Mouse (Mus musculus): ENCODE results near the gene Trmt61a.

Trmt61a gene

GRCm38 (mm10) chr12:111672581-111672980 is 5.3 kb upstream of the Trmt61a start:
- DNase-seq (ENCODE audit: low spot score in 2 of 2), result no peak

GRCm38 (mm10) chr12:111674850-111675486 is 2.9 kb upstream of the Trmt61a start:
- DNase-seq (ENCODE audit: low spot score in 2 of 2), result no peak

DNA sequence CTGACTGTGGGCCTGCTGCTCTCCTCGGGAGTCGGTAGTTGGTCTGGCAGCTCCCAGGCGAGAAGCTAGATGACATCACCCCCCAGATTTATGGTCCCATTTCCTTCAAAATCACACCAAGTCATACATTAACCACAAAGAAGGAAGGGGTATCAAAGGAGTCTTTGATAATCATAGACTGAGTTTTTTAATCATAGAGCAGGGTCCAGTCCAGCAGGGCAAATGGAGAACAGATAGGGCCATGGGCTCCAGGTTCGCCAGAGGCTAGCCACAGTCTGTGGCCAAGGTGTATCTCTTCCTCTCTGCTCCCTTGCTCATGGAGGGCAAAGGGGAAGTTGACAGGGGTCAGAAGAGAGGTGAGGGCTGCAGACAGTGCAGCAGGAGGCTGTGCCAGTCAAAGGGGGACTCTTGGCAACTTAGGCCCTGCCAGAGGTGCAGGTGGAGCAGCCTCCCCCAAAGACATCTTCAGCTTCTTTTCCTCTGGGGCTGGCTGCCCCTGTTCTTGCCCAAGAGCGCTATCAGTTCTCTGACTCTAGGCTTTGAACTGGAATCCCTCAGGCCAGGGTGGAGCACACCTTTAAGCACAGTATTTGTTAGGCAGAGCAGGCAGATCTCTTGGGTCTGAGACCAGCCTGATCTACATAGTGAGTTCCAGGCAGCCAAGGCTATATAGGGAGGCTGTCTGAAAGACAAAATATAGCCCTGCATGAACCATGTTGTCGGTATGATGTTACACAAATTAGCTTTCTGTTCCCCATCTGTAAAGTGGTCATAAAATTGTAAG is 1.9 kb upstream of the Trmt61a start:
- no peak for DNase-seq (ENCODE audit: low spot score in 2 of 2)

- no peak for DNase-seq (ENCODE audit: low spot score in 2 of 2)
These were observed 484 bp upstream of the Trmt61a start for GRCm38 (mm10) chr12:111677421-111677820.

DNA sequence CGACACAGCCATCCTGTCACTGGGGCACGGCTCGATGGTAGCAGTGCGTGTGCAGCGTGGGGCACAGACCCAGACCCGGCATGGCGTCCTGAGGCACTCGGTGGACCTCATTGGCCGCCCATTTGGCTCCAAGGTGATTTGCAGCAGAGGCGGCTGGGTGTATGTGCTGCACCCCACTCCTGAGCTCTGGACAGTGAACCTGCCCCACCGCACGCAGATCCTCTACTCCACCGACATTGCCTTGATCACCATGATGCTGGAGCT is 697 bp downstream of the Trmt61a start:
- no peak for DNase-seq (ENCODE audit: low spot score in 2 of 2)

DNA sequence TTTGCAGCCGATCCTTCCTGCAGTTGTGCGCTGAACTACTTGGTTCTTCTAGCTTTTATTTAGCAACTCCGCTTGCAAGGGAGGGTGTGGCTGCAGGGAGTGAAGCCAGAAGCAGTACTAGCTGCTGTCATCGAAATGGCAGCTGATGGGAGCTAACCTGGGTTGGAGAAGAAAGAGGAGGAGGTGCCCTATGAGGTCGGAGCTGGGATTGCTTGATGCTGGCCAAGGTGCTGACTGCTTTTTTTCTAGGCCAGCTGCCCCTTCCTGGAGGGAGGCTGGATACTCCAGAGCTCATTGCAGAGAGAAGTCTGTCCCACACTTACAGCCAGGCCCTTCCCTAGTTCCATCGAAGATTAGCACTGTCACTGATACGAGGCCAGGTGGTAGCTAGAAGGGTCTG is 1.1 kb downstream of the Trmt61a start:
- no peak for DNase-seq (ENCODE audit: low spot score in 2 of 2)

- DNase-seq (ENCODE audit: low spot score in 2 of 2), result no peak
These were observed 2.8 kb downstream of the Trmt61a start for GRCm38 (mm10) chr12:111680661-111681060.

DNA sequence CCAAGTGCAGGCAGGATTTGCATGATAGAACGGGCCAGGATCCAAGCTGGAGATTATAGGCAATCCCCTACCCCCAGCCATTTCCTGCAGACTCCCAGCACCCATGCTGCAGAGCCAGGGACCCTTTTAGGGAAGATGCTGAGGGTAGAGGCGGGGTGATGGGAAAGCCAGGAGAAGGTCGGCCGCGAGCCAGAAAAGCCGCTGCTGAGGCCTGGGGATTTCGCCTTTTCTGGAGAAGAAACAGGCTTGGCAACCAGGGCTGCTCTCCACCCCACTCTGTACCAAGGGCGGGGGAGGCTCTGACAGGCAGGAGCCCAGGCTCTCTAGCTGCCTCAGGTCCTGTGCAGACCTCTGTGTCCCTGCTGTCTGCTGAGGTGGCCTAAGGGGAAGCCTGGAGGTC is 3.4 kb downstream of the Trmt61a start:
- no peak for DNase-seq (ENCODE audit: low spot score in 2 of 2)

DNA sequence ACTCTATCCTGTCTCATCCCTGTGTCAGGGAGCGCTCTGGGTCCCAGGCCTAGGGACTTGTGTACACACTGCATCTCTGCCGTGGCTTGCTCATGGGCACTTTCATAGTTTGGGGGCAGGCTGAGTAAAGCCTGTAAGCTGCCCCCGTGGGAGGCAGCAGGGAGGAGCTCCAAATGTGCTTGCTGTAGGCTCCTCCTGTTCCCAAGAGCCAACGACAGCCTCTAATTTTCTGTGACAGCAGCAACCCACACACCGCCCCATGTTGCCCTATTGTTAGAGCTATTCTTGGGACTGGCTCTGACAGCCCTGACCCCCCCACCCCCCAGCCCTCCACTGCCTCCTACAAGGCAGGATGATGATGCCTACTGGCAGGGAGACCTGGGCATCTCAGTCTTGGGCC is 4.1 kb downstream of the Trmt61a start:
- no peak for DNase-seq (ENCODE audit: low spot score in 2 of 2)

- DNase-seq (ENCODE audit: low spot score in 2 of 2), result no peak
These were observed 4.9 kb downstream of the Trmt61a start for GRCm38 (mm10) chr12:111682806-111683205.

DNA sequence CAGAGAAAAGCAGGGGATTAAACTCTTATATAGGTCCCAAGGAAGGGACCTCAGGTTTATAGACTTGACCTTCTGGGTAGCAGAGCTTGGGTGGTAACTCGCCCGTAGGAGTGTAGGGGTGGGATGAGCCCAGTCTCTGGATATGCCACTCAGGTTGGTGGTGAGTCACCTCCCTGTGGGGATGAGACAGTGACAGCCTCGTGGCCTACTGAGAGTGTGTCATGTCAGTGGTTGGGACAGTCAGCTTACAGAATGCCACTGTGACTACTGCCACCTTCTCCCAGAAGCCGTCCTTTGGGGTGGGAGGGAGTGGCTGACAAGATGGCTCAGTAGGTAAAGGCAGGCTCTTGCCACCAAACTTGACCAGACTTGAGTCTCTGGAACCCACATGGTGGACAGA is 8.5 kb downstream of the Trmt61a start:
- DNase-seq (ENCODE audit: low spot score in 2 of 2), result no peak

- no peak for DNase-seq (ENCODE audit: low spot score in 2 of 2)
These were observed 9.6 kb downstream of the Trmt61a start for GRCm38 (mm10) chr12:111687350-111688068.

GRCm38 (mm10) chr12:111688069-111688428 is 10.1 kb downstream of the Trmt61a start:
- DNase-seq (ENCODE audit: low spot score in 2 of 2), result no peak

DNA sequence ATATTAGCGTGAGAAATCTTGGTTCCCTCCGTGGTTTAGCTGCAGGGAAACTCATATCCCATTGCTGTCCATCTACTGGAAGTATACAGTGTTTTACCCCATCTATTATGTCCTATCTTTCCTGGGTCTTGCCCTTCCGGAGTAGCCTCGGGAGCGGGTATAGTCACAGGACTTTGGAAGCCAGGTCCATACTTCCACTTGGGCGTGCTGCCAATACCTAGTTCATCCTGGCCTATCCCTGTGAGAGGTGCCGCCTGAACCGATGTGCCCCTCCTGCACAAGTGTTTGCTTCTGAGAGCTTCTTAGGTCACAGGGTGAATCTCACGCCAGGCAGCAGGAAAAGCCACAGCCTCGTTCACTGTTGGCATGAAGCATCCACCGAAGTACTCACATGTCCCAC is 11.5 kb downstream of the Trmt61a start:
- DNase-seq (ENCODE audit: low spot score in 2 of 2), result no peak

GRCm38 (mm10) chr12:111691346-111691872 is 13.5 kb downstream of the Trmt61a start:
- DNase-seq (ENCODE audit: low spot score in 2 of 2), result no peak

- no peak for DNase-seq (ENCODE audit: low spot score in 2 of 2)
These were observed 15.0 kb downstream of the Trmt61a start for GRCm38 (mm10) chr12:111692899-111693298.

DNA sequence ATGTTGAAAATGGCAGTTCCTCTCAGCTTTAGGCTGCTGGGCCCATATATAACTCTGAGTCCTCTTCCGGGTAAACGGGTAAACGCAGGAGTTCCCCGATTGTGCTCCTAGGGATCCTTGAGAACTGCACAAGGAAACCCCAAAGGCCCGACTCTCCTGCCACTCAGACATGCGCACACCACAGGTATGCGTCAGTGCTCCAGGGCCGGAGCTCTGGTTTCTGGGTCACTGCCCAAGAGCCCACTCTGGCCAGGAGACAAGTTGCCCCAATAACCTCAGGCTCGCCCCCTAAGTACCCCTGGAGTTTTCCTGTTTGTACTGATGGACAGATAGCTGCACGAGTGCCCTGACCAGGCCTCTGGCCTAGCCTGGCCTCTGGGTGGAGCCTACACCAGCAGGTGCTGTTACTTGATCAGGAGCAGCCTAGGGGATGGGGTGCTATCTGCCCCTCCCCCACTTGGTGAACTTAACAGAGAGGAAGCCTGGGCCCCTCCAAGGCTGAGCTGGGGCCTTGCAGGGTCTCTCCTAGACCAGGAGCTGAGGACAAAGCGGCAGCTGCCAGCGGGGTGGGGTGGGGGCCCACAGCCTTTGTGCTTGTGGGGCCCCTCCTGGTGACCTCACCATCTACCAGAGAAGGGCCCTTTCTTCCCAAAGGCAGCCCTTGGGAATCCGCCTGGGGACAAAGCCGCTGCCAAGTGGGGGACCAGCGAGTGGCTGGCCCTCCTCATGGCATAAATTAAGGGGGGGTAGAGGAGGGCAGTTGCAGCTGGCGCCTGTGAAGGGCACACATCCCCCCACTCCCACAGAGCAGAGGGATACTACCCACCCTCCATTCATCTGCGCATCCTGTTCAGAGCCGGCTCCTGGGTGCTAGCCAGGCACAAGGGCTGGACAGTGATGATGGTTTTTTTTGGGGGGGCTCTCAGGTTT is 15.7 kb downstream of the Trmt61a start:
- no peak for DNase-seq (ENCODE audit: low spot score in 2 of 2)

DNA sequence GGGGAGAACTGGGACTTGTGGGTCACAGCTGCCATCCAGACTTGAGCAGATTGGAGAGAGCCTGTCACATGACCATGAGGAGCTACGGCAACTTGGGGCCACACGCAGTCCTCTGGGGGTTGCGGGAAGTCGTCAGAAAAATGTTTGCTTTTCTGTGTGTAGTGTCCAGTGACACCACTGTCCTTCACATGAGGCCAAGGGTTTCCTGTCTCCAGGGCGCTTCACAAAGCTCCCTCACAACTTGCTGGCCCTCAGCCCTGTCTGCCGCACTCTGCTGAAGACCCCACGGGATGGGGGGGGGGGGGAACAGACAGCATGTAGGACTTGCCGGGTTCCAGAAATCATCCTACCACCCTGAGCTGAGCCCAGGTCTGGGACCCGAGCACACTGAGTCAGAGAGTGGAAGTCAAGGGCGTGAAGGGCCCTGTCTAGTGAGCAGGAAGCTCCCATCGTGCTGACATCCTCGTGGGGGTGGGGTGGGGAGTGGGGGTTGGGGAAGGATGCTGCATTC is 16.4 kb downstream of the Trmt61a start:
- no peak for DNase-seq (ENCODE audit: low spot score in 2 of 2)

- DNase-seq (ENCODE audit: low spot score in 2 of 2), result no peak
These were observed 17.2 kb downstream of the Trmt61a start for GRCm38 (mm10) chr12:111694880-111695804.

DNA sequence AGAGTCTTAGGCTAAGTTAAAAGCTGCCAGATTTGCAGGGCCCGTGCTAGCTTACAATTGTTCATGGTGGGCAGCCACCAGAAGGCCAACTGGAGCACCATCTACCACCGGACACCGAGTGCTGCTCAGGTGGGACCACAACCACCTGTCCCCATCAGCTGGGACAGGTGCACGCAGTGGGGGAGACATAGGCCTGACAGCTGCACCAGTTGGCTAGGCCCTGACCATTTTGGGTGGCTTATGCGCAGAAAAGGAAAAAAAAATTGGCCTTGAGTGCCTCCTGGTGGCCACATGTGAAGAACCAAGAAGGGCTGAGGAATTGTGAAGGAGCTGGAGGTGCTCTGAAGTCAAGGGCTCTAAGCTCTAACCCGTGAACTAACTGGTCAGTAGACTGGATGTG is 18.3 kb downstream of the Trmt61a start:
- peak; percentile 60 to 78 for DNase-seq (ENCODE audit: low spot score in 2 of 2)

GRCm38 (mm10) chr12:111697708-111698107 is 19.8 kb downstream of the Trmt61a start:
- DNase-seq (ENCODE audit: low spot score in 2 of 2), result no peak

Data from spleen, postnatal 4 days (tissue).